Mouse (Mus musculus) 3134 (cell line): Measurements from ENCODE around the gene Pdia3.
"Not testable (repeated sequence)": the region's sequence is repeated elsewhere in the genome, so short reads cannot be mapped to it uniquely, and the experiment has no call there.

Experiments used
- DNase-seq: peaks from one replicate; pipeline ENCODE4 v3.0.0-alpha.2; 2011; ENCODE audit warnings: low spot score; ENCODE audit not compliant: insufficient read length; ENCODE audit errors: extremely low read depth

The Pdia3 gene

DNA sequence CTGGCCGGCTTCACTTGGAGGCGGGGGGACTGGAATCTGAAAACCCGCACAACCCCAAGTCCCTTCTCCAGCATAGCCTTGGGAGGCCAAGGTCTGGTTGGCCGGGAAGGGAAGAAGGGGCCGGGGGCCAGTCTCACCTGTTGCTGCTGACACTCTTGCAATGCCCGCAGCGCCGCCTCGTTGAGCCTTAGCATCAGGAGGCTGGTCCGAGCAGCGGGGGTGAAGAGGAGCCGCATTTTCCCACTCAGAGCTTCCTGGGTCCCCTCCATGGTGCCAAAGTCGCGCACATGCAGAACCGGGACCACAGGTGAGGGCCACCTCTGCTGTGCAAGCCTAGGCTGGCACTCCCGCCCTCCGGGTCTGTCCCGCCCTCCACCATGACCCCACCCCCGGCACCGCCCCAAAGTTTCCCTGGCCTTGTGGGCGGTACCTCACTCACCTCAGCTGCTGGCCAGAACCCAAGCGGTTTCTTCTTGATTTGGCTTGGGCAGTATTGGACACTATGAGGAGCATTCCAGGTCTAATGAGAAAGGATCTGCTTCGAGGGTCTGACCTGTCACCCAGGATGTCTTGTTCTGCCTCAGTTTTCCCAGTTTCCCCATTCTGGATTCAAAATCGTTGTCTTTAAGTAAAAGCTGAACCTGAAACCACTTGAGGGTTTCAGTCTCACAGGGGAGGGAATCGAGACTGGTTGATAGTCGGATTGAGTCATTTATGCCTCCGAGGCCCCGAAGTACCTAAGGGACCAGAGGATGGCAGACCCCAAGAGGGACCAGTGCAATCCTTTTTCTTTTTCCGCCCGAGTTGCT is 28.9 kb downstream of the Pdia3 start:
- peak; percentile 31 for DNase-seq

DNA sequence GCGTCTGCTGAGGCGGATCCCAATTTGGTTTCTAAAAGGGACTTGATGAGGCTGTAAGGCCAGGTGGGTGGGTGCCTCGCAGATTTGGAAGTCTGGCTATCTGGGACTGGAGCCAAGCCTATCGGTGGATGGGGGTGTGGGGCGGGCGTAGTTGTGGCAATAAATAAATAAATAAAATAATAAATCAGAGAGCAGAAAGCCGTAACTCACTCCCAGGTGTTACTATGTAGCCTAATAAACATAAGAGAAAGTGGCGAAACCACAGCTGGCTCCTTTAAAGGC is 29.4 kb downstream of the Pdia3 start:
- no peak for DNase-seq

GRCm38 (mm10) chr2:121444178-121444577 is 30.6 kb downstream of the Pdia3 start, which contains the start of gene Ell3:
Ell3 (minus strand) TSS chr2:121444278.
- no peak for DNase-seq

DNA sequence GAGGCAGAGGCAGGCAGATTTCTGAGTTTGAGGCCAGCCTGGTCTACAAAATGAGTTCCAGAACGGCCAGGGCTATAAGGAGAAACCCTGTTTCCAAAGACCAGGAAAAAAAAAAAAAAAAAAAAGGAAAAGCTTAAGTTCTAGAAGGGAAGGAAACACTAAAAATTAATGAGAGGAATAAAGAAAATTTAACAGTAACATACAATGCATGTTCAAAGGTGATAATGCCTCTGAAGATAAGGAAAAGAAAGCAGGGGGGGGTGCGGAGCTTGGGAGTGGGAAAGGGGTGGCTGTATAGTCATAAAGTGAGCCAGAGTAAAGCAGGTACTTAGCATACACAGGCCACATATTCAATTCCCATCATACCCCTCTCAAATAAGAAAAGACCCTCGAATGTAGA is 31.5 kb downstream of the Pdia3 start:
- DNase-seq, result no peak

DNA sequence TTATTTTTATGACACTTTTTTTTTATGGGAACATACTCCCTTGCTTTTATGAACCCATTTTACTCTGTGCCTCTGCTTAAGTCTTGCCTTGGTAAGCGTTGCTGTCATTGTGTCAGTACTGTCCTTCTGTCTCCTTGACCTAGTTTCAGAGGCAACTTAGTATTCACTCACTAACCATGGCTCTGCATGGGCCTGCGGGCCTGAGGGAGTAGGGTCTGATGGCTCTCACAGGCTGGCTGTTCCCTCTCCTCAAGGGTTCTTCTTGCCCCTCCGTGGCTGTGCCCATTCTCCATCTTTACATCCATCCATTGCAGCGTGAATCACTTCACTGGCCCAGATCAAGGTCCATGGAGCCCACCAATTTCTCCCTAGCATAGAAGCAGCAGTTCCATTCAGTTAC is 32.9 kb downstream of the Pdia3 start:
- DNase-seq, result no peak

DNA sequence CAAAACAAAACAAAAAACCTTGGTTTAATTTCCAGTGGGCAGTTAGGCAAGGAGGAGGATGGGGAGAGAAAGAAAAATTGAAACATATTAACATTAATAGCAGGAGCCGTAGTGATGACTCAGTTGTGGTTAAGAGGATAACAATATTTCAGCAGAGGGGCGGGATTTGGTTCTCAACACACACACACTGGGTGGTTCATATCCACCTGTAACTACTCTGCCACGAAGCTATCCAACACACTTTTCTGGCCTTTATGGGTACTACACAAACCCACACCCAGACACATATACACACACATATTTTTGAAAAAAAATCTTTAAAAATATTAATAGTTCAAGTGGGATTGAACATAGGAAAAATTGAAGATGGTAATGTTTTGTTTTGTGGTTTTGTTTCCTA is 33.4 kb downstream of the Pdia3 start:
- DNase-seq, result no peak

DNA sequence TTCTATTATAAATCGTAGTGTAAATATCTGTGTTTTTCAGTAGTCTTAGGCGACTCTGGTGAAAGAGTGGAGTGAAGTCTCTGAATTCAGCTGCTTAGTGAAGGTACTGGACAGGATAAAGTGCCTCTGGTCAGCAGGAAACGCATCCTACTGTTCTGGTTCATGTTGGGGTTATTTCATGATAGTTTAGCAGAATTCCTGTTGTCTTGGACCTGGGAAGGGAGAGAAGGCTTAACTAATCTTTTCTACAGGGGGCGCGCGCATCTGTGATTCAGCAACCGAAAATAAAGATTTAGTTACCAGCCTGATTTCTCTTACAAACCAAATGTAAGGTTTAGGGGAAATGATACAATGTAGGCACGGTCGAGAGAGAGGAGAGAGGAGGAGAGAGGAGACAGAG is 34.6 kb downstream of the Pdia3 start:
- peak; percentile 37 for DNase-seq

DNA sequence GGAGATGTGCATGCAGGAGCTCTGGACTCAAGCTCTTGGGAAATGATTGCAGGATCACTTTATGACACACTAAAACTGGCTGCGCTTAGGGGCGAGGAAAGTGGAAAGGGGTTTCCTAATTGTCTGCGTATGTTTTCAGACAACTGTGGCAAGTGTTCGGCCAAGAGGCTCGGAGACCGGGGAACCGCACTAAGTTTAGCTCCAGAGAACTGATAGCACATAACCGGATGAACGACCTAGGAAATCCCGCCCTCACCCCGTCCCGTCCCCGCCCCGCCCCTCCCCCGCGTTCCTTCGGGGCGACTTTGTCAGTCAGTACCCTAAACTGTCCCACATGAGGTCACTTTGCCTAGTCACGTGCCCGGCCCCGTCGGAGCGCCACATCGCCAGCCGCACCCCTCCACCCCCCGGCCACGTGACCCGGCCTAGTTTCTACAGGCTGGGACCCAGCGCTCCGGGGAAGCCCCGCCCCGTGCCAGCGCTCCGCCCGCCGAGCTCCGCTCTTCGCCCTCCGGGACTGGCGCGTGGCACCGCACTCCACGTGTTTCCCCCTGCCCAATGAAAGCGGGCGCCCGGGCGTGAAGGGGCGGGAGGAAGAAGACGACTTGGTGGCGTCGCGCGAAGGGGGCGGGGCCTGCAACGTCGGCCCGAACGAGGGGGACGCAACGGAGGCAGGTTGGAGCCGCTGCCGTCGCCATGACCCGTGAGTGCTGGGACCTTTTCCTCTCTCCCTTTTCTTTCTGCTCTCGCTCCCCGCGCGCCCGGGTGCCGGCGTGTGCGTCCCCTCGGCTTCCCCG is 35.4 kb downstream of the Pdia3 start, which contains the start of gene Serf2:
Gene Serf2, plus strand, starts transcription at position 457 of the 797 bp plus-strand sequence.
- DNase-seq, result peak; percentile 100

- no peak for DNase-seq
Measured at GRCm38 (mm10) chr2:121449545-121450011, 36.0 kb downstream of the Pdia3 start.

DNA sequence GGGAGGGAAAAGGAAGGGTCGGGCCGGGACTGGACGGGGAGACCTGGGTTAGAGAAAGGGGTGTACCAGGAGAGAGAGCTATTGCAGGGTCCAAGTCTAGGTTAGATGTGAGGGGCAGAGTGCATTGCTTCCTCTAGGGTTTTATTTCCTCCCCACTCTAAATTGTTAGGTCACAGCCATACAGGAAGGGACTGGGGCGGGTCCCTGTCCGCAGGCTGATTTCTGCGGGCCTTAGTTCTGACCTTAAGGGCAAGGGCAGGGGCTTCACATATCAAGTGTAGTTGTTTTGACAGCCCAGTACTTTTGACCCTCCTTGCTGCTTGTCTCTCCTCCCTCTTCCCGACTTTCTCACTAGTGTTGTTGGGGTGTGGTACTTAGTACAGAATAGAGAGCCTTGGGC is 36.5 kb downstream of the Pdia3 start:
- peak; percentile 30 for DNase-seq

DNA sequence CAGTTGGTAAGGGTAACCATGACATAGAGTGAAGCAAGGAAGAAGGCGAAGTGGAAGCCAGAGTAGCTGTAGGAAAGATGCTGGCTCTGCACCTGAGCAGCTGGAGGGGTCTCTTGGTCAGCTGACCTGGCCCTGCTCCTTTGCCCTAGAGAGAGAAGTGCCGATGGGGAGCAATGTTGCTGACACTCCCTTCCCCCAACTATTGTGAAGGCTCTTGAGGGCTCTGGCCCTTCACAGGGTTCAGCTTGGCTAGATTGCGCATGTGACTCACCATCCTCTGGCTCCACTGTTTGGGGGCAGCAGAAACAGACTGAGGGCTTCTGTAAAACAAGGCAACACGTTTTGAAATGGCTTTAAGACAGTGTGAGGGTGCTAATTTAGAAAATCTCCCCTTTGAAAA is 38.8 kb downstream of the Pdia3 start:
- DNase-seq, result no peak

- DNase-seq, result no peak
Measured at GRCm38 (mm10) chr2:121452990-121453389, 39.4 kb downstream of the Pdia3 start, which contains the start of gene Hypk. Hypk (plus strand) TSS chr2:121453290.

GRCm38 (mm10) chr2:121453917-121454316 is 40.3 kb downstream of the Pdia3 start:
- DNase-seq, result no peak

DNA sequence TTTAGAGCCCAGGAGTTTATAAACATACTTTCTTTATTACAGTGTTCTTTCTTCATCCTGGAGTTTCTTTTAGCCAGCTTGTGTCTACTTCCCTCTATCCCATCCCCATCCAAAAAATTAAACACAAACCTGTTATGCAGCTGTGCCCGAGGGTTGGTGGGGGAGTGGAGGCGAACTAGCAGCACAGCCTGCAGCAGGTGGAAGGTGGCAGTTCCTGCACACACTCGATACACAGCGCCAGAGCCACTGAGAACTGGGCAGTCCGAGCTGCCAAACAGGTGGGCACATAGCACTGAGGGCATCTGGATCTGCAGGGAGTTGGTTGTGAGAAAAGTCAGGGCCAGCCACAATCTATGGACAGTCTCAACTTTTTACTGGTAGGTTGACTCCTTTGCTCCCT is 42.0 kb downstream of the Pdia3 start:
- DNase-seq, result no peak

DNA sequence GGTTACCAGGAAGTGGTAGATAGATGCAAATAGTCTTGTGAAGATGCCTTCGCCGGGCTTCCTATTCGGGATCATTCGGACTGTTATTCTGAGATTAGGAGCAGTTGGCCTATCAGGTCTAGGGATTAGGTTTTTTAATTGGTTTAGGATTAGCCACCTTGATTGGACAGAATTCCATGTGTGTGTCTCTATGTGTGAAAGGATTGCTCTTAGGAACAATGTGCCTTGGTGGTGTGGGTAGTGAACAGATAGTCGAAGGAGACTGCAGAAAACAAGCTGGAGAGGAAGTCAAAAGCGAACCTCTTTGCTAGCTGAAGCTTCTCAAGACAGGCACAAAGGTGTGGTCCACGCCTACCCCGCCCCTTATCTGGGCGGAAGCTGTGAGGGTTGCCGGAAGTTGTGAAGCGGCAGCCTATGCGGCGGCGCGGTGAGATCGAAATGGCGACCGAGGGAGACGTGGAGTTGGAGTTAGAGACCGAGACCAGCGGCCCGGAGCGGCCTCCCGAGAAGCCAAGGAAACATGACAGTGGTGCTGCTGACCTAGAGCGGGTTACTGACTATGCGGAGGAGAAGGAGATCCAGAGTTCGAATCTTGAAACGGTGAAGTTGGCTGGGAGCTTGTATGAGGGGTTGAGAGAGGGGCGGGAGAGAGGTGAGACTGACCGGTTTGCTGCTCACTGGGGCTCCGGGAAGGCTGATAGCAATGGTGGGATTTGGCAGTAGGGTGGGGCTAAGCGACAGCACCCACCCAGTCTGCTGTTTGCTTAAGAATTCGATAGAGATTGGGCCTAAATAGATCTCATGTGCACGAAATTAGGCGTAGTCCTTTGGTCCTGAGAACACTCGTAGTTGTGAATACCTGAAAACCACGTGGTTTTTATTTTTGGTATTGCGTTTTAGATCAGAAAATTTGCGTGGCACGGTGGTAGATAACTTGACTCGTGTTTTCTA is 43.4 kb downstream of the Pdia3 start, which contains the start of gene Serinc4:
Gene Serinc4, minus strand, starts transcription at position 90 of the 951 bp plus-strand sequence.
- DNase-seq, result peak; percentile 84

DNA sequence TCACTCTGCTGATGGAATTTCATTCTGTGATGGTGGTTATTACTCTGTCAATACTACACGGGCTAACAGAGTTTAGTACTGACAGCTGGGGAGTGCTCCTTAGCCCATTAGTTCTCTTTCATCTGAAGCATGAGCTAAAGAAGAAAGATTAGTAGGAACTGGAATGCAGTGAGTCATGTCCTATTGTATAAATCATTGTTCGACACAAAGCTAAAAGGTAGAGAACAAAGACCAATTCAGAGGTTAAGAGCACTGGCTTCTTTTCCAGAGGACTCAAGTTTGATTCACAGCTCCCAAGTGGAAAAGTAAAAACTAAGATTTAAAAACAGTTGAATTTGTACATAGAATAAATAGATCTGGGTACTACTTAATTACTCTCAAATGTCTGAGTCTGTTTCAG is 46.5 kb downstream of the Pdia3 start:
- no peak for DNase-seq

DNA sequence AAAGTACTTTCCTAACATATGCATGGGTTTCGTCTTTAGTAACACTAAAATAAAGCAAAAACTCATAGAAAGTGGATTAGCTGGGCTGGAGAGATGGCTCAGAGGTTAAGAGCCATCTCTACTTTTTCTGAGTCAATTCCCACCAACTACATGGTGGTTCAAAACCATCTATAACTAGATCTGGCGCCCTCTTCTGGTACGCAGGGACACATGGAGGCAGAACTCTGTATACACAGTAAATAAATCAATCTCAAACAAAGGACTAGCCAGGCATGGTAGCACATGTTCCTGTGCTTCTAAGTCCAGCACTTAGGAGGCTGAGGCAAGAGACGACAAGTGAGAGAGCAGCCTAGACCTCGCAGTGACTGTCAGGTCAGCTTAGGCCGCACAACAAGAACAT is 55.4 kb downstream of the Pdia3 start:
- DNase-seq, result not testable (repeated sequence)

- not testable (repeated sequence) for DNase-seq
Measured at GRCm38 (mm10) chr2:121472783-121473182, 59.2 kb downstream of the Pdia3 start.

DNA sequence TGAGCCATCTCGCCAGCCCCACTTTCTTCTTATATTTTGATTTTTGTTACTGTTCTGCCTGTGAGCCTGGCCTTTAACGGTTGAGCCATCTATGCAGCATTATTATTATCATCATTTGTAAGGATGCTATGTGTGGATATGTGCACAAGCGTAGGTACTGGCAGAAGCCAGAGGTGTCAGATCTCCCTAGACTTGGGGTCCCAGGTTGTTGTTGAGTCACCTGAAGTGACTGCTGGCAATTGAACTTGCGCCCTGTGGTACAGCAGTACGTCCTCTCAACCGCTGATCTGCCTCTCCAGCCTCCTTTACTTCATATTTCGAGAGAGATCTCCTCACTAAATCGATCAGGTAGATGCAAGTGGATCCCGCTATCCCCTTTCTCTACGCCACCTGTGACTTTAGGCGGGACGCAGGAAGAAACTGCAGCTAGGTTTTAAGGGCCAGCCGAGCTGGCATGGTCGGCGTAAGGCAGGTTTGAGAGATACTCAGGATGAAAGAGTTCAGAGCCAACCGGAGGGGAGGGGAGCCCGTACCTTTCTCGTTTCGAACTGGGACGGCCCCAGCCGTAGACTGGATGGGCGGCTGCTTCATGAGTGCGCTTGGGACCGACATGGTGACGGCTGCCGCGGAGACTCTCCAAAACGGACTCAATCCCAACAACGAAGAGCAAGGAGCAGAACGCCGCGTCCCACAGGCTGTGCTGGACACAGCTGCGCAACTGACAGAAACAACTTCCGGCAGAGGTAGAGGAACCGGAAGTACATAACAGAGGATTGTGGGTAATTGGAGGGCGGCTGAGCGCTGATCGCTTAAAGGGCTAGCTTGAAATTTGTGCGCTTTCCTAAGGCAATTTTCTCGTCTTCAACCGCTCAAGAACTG is 60.0 kb downstream of the Pdia3 start, which contains the start of gene Mfap1b:
Gene Mfap1b, minus strand, starts transcription at position 767 of the 879 bp plus-strand sequence.
- peak; percentile 74 for DNase-seq

DNA sequence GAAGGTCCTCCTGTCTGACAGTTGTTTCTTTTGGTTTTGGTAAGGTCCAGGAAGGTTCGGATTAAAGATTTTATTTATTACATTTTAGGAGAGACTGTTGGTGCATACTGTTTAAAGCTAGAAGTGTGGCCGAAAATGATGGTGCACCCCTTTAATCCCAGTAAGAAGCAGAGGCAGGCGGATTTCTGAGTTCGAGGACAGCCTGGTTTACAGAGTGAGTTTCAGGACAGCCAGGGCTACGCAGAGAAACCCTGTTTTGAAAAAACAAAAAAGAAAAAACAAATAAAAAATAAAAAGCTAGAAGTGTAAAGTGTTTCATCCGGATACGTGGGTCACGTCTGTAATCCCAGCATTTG is 60.6 kb downstream of the Pdia3 start:
- no peak for DNase-seq
